Mouse (Mus musculus) liver, embryonic 14.5 days (tissue): ENCODE measurements around the gene Ncln.

Experiments used
- CTCF ChIP-seq: IDR thresholded peaks from 2 replicates; pipeline ENCODE4 v1.5.1; 2016; ENCODE audit warnings: antibody characterized with exemption, low read depth, control low read depth
- EP300 ChIP-seq: IDR thresholded peaks from 2 replicates; pipeline ENCODE4 v1.6.1; 2016; ENCODE audit warnings: antibody characterized with exemption, low read depth

DNA sequence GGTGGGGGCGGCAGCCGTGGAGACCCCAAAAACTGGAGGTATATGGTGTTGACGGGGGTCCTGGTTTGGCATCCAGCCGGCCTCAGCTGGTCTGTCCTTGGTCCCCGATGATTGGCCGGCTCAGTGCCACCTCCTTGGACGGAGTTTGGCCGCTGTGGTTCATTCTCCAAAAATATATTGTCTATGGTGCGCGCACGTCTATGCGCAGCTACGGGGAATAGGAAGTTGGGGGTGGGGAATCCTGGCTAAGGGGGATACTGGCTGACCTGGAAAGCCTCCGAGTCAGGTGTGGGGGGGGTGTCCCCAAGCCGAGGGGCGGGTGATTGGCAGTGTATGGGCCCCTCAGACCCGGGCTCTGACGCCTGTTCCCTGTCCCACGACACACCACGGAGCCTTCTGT is 35.7 kb downstream of the Ncln start:
- TF ChIP-seq CTCF = no peak
- no peak for TF ChIP-seq EP300
